Mouse (Mus musculus) stomach, embryonic 16.5 days (tissue): ENCODE measurements at regions not wholly inside any gene's neighbourhood (a gene's known extent, or its start where the extent isn't known, plus 50 kb on each side); places are given as distances from the start of the nearest gene placed in this dataset.

Source experiments
- ATAC-seq: fragments of 200-750 bp; cut with Nextera tagmentation; 2 replicates; pipeline ENCODE4 v1.8.0; 2017; ENCODE audit warnings: moderate number of reproducible peaks, moderate TSS enrichment; ENCODE audit not compliant: insufficient read depth, low FRiP score
- H3K27ac ChIP-seq: fragments of 300-500 bp; sonication (generic); 2 replicates; pipeline ENCODE4 v1.5.1; 2014; ENCODE audit warnings: low read length
- H3K27me3 ChIP-seq: fragments of 300-500 bp; sonication (generic); 2 replicates; pipeline ENCODE4 v1.6.1; 2014; ENCODE audit warnings: low read length, control low read depth, mixed read lengths; ENCODE audit not compliant: control insufficient read depth, insufficient read depth
- H3K36me3 ChIP-seq: fragments of 300-500 bp; sonication (generic); 2 replicates; pipeline ENCODE4 v1.6.1; 2014; ENCODE audit warnings: low read length; ENCODE audit not compliant: control insufficient read depth, insufficient read depth
- H3K4me1 ChIP-seq: fragments of 300-500 bp; sonication (generic); 2 replicates; pipeline ENCODE4 v1.6.1; 2014; ENCODE audit warnings: low read length, control low read depth, mixed read lengths; ENCODE audit not compliant: control insufficient read depth, insufficient read depth
- H3K4me2 ChIP-seq: fragments of 300-500 bp; sonication (generic); 2 replicates; pipeline ENCODE4 v1.6.1; 2014; ENCODE audit warnings: low read depth, low read length, mixed read lengths
- H3K4me3 ChIP-seq: fragments of 300-500 bp; sonication (generic); replicated peaks from 2 replicates; pipeline ENCODE4 v1.5.1; 2014; ENCODE audit warnings: mild to moderate bottlenecking, low read length
- H3K9ac ChIP-seq: fragments of 300-500 bp; sonication (generic); 2 replicates; pipeline ENCODE4 v1.6.1; 2014; ENCODE audit warnings: low read length
- H3K9me3 ChIP-seq: fragments of 300-500 bp; sonication (generic); replicated peaks from 2 replicates; pipeline ENCODE4 v1.6.1; 2016; ENCODE audit warnings: low read length, control low read depth; ENCODE audit not compliant: control insufficient read depth
- WGBS: fragments of 180-500 bp; shearing (Covaris S2); extraction: QIAGEN DNeasy Blood & Tissue Kit; methylation state at CpG from one replicate; pipeline ENCODE4 v1.1.7; 2014; 5-methylcytosine and 5-hydroxymethylcytosine counted together

- no peak overlapping the region for H3K4me2 ChIP-seq
- no peak overlapping the region for H3K9ac ChIP-seq
- H3K36me3 ChIP-seq, result no peaks in the 10 kb centered on the region
- H3K9me3 ChIP-seq, result no peaks in the 10 kb centered on the region
- no peaks in the 10 kb centered on the region for H3K27me3 ChIP-seq
- WGBS, result 72% methylated on average over 6 of the region's 6 CpGs
- H3K4me1 ChIP-seq, result no peaks in the 10 kb centered on the region
- H3K4me3 ChIP-seq, result no peak overlapping the region
- ATAC-seq, result no peak
- no peak overlapping the region for H3K27ac ChIP-seq
These were observed 83.1 kb upstream of the Zc3h12a start for GRCm38 (mm10) chr4:125210719-125211118.

GRCm38 (mm10) chr4:125208136-125208915, 80.7 kb upstream of the Zc3h12a start:
- Histone ChIP-seq H3K4me1 (no peaks in the 10 kb centered on the region), H3K27ac (no peak overlapping the region), H3K9me3 (no peaks in the 10 kb centered on the region), H3K4me3 (no peak overlapping the region), H3K36me3 (no peaks in the 10 kb centered on the region), H3K27me3 (no peaks in the 10 kb centered on the region), H3K4me2 (no peak overlapping the region), H3K9ac (no peak overlapping the region)
- no peak for ATAC-seq
- 43% methylated on average over 17 of the region's 17 CpGs for WGBS

GRCm38 (mm10) chr4:125203521-125203920, 75.9 kb upstream of the Zc3h12a start:
- Histone ChIP-seq H3K36me3 (no peaks in the 10 kb centered on the region), H3K27me3 (no peaks in the 10 kb centered on the region), H3K9ac (no peak overlapping the region), H3K4me1 (no peaks in the 10 kb centered on the region), H3K4me3 (no peak overlapping the region), H3K9me3 (no peaks in the 10 kb centered on the region), H3K4me2 (no peak overlapping the region), H3K27ac (no peak overlapping the region)
- 76% methylated on average over 8 of the region's 8 CpGs for WGBS
- no peak for ATAC-seq

GRCm38 (mm10) chr4:125201638-125202325, 74.1 kb upstream of the Zc3h12a start:
- no peak overlapping the region for H3K4me3 ChIP-seq
- H3K27ac ChIP-seq, result no peak overlapping the region
- WGBS, result 76% methylated on average over 12 of the region's 12 CpGs
- H3K4me1 ChIP-seq, result no peaks in the 10 kb centered on the region
- no peak overlapping the region for H3K4me2 ChIP-seq
- no peaks in the 10 kb centered on the region for H3K36me3 ChIP-seq
- ATAC-seq, result no peak
- no peak overlapping the region for H3K9ac ChIP-seq
- H3K27me3 ChIP-seq, result no peaks in the 10 kb centered on the region
- H3K9me3 ChIP-seq, result no peaks in the 10 kb centered on the region

DNA sequence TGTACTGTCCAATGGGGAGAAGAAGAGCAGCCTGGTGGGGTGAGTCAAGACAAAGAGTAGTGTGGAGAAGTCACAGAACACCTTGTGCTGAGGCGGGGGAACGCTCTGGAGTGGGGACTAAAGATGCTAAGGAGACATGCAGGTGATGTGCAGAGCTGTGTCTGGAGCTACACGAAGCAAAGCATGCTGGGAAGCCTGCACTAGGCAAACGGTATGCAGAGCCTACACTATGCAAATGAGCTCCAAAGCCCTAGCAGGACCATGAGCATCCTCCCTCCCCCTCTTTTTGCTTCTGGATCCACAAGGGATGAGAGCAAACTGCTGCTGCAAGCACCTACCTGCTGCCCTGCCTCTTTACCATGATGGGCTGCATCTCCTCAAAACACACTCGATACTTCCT, 73.1 kb upstream of the Zc3h12a start:
- Histone ChIP-seq H3K4me3 (no peak overlapping the region), H3K9ac (no peak overlapping the region), H3K36me3 (no peaks in the 10 kb centered on the region), H3K27me3 (no peaks in the 10 kb centered on the region), H3K27ac (no peak overlapping the region), H3K9me3 (no peaks in the 10 kb centered on the region), H3K4me1 (no peaks in the 10 kb centered on the region), H3K4me2 (no peak overlapping the region)
- 58% methylated on average over 5 of the region's 5 CpGs for WGBS
- no peak for ATAC-seq

DNA sequence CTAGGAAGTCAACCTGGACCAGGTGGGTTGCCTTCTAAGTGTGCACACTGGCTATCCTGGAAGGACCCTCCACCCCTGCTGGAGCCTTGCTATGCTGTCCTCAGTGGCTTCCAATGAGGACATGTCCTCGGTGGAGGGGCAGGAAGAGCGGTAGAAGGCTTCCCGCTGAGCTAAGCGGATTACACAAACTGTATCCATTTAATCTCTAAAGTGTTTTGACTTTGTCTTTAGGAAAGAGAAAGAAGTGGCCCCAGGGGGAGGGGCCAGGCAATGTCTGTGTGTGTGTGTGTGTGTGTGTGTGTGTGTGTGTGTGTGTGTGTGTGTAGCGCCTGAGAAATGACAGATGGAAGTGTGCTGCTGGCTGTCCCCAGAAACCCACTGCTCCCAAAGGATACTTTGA, 71.6 kb upstream of the Zc3h12a start:
- Histone ChIP-seq H3K9ac (no peak overlapping the region), H3K27ac (no peak overlapping the region), H3K27me3 (0 out of 2 replicates have a peak, but pooled peaks cover 2% of the 10 kb centered on the region), H3K4me1 (no peaks in the 10 kb centered on the region), H3K9me3 (no peaks in the 10 kb centered on the region), H3K4me3 (no peak overlapping the region), H3K36me3 (no peaks in the 10 kb centered on the region), H3K4me2 (no peak overlapping the region)
- ATAC-seq, result no peak
- WGBS, result 40% methylated on average over 5 of the region's 5 CpGs

DNA sequence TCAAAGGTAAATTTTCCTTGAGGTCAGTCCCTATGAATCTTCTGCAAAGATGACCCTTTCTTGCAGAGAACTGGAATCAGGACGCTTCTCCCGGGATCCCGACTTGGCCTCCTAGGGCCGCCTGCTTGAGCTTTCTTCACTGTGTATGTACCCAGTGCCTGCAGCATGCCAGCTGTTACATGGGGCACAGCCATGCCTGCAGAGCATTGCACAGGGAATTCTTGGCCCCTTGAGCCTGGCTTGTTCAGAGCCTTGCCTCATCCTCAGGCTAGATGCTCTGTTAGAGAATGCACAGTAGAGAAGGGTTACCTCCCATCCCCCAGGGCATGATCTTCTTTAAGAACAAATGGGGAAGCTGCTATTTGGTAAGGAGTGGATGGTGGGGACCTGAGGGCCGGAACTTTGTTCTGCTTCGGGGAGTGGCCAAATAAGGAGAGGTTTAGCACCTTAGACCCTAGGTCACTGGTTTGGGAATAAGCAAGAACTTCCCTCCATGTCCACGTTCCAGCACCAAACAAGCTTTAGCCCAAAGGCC, 68.3 kb upstream of the Zc3h12a start:
- 55% methylated on average over 7 of the region's 7 CpGs for WGBS
- H3K27ac ChIP-seq, result no peak overlapping the region
- H3K36me3 ChIP-seq, result no peaks in the 10 kb centered on the region
- H3K4me1 ChIP-seq, result no peaks in the 10 kb centered on the region
- H3K4me2 ChIP-seq, result no peak overlapping the region
- H3K27me3 ChIP-seq, result 0 out of 2 replicates have a peak, but pooled peaks cover 4% of the 10 kb centered on the region
- H3K4me3 ChIP-seq, result no peak overlapping the region
- H3K9ac ChIP-seq, result no peak overlapping the region
- no peaks in the 10 kb centered on the region for H3K9me3 ChIP-seq
- no peak for ATAC-seq

DNA sequence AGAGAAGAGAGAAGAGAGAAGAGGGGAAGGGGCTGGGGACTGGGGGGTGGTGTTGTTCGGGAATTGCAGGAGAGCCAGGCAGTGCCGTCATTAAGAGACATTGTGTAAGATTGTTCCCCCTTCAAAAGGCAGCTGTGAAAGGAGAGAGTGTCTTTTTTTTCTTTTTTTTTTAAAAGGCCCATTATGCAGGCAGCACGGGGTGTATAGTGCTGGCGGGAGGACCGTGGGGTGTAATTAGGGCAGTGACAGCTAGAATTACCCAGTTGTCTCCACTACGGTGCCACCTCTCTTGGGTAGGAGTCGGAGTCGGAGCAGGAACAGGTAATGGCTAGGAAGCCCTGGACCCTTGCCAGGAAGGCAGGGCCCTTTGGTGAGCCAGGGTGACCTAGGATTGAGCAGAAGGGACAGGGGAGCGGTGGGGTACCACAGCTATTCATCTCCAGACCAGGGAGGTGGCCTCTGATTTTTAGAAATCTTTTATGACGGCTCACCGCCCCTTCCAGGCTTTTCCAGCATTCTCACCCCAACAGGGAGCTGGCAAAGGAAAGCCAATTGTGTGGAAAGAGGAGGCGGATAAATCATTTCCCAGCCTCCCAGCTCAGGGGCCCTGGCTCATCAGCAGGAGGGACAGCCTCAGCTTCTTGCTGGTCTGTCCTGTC, 67.2 kb upstream of the Zc3h12a start:
- H3K27me3 ChIP-seq, result 0 out of 2 replicates have a peak, but pooled peaks cover 4% of the 10 kb centered on the region

GRCm38 (mm10) chr4:125194298-125194697, 66.7 kb upstream of the Zc3h12a start:
- Histone ChIP-seq H3K9me3 (no peaks in the 10 kb centered on the region), H3K4me3 (no peak overlapping the region), H3K4me1 (no peaks in the 10 kb centered on the region), H3K36me3 (no peaks in the 10 kb centered on the region), H3K27me3 (0 out of 2 replicates have a peak, but pooled peaks cover 4% of the 10 kb centered on the region), H3K27ac (no peak overlapping the region), H3K9ac (no peak overlapping the region), H3K4me2 (no peak overlapping the region)
- ATAC-seq, result no peak
- 81% methylated on average over 12 of the region's 12 CpGs for WGBS

More for the DNA sequence above, 67.2 kb upstream of the Zc3h12a start:
- Histone ChIP-seq H3K36me3 (no peaks in the 10 kb centered on the region), H3K9me3 (no peaks in the 10 kb centered on the region), H3K9ac (no peak overlapping the region), H3K4me1 (no peaks in the 10 kb centered on the region), H3K27ac (no peak overlapping the region), H3K4me3 (no peak overlapping the region), H3K4me2 (no peak overlapping the region)
- ATAC-seq, result no peak
- 41% methylated on average over 12 of the region's 12 CpGs for WGBS
